Mouse (Mus musculus) B cell, adult 2 months (primary cell): Measurements from ENCODE around the gene Nanog.

Experiments
- DNase-seq, 2 experiments: peaks; one replicate each; pipeline ENCODE4 v3.0.0; 2022

The Nanog gene

GRCm38 (mm10) chr6:122763844-122764445 is 56.7 kb downstream of the Nanog start:
- DNase-seq, result peak in 1 of 2 experiments; percentile 40
